Mouse (Mus musculus) kidney, adult 2 months (tissue): Measurements from ENCODE around the gene Vmn1r172.

Experiments
- CTCF ChIP-seq: fragments of 200-500 bp; conservative IDR thresholded peaks from 2 replicates; pipeline ENCODE4 v1.5.1; 2011; ENCODE audit warnings: low read depth, mild to moderate bottlenecking, control low read depth, low read length, moderate library complexity, mixed read lengths; ENCODE audit not compliant: insufficient read depth, insufficient read length
- POLR2A ChIP-seq: fragments of 200-500 bp; IDR thresholded peaks from one replicate; pipeline ENCODE4 v1.6.1; 2011; ENCODE audit warnings: low read depth, low read length, control low read depth

DNA sequence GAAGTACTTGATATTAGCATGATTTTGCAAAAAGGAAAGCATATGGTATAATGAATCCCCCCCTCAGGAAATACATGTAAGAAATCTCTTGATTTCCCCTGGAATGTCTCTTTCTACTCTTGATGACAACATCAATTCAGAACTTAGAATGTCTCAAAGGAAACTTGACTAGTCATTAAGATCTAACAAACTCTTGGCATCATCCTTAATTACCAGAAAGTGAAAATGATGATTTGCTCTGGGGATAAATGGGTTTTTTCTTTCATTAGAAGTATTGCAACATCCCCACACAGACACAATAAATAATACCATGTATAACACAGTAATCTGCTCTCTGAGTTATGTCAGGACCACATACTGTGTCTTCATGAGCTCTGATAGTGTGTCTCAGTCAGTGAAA, 27.7 kb upstream of the Vmn1r172 start, which contains the start of gene Vmn1r171:
- TF ChIP-seq CTCF = no peak
- TF ChIP-seq POLR2A = no peak
